Mouse (Mus musculus) MEL (cell line): ENCODE data around the gene Elk4. TPM values are rescaled to one million over a fixed set of nuclear protein-coding genes. Genes with fewer than 3 reads are reported as not detected.

ENCODE experiments used
- DNase-seq: peaks from one replicate; pipeline ENCODE4 v3.0.0; 2011; ENCODE audit warnings: low read depth, low spot score
- H3K27ac ChIP-seq: 2 replicates; pipeline ENCODE4 v1.5.1; 2012; ENCODE audit warnings: low read depth, mild to moderate bottlenecking, control low read depth, low read length, moderate library complexity; ENCODE audit not compliant: control insufficient read depth
- H3K27me3 ChIP-seq, 2 experiments: fragments of 150-350 bp in 1 of 2; sonication (generic) in 1 of 2; 2 replicates each; pipeline ENCODE4 v1.6.1; 2012; ENCODE audit warnings: low read length in 2 of 2, mild to moderate bottlenecking in 2 of 2, improper control_type of control experiment in 1 of 2, moderate library complexity in 1 of 2; ENCODE audit not compliant: insufficient read depth in 2 of 2, control insufficient read depth in 1 of 2
- H3K36me3 ChIP-seq, 2 experiments: 2 replicates each; pipeline ENCODE4 v1.6.1; 2012 to 2014; ENCODE audit warnings: low read length in 2 of 2, improper control_type of control experiment in 1 of 2, inconsistent platforms in 1 of 2, mild to moderate bottlenecking in 1 of 2; ENCODE audit not compliant: insufficient read depth in 2 of 2, control insufficient read depth in 1 of 2
- H3K4me1 ChIP-seq, 2 experiments: fragments of 150-350 bp in 1 of 2; sonication (generic) in 1 of 2; 2 replicates each; pipeline ENCODE4 v1.6.1; 2012; ENCODE audit warnings: low read length in 2 of 2, improper control_type of control experiment in 1 of 2, mild to moderate bottlenecking in 1 of 2; ENCODE audit not compliant: insufficient read depth in 2 of 2, control insufficient read depth in 1 of 2
- H3K4me3 ChIP-seq, 2 experiments: fragments of 150-350 bp in 1 of 2; sonication (generic) in 1 of 2; 2 replicates each; pipeline ENCODE4 v1.5.1; 2012; ENCODE audit warnings: low read depth in 2 of 2, low read length in 2 of 2, mild to moderate bottlenecking in 2 of 2, moderate library complexity in 2 of 2, control low read depth in 1 of 2, improper control_type of control experiment in 1 of 2; ENCODE audit not compliant: control insufficient read depth in 1 of 2, insufficient read depth in 1 of 2
- H3K79me2 ChIP-seq: 2 replicates; pipeline ENCODE4 v1.6.1; 2012; ENCODE audit warnings: mild to moderate bottlenecking, low read length, moderate library complexity; ENCODE audit not compliant: control insufficient read depth, poor library complexity, insufficient read depth
- H3K9ac ChIP-seq: 2 replicates; pipeline ENCODE4 v1.6.1; 2012; ENCODE audit warnings: low read depth, mild to moderate bottlenecking, control low read depth, low read length, moderate library complexity; ENCODE audit not compliant: control insufficient read depth, poor library complexity, severe bottlenecking
- H3K9me3 ChIP-seq: fragments of 150-350 bp; sonication (generic); replicated peaks from 2 replicates; pipeline ENCODE4 v1.6.1; 2012; ENCODE audit warnings: mild to moderate bottlenecking, low read length, improper control_type of control experiment, moderate library complexity; ENCODE audit not compliant: insufficient read depth
- BHLHE40 ChIP-seq: IDR thresholded peaks from 2 replicates; pipeline ENCODE4 v1.6.1; 2012; ENCODE audit warnings: low read depth, mild to moderate bottlenecking, inconsistent platforms, low read length, improper control_type of control experiment, borderline replicate concordance
- CHD1 ChIP-seq: IDR thresholded peaks from 2 replicates; pipeline ENCODE4 v1.6.1; 2012; ENCODE audit warnings: low read depth, mild to moderate bottlenecking, inconsistent platforms, low read length, improper control_type of control experiment
- CHD2 ChIP-seq: IDR thresholded peaks from 2 replicates; pipeline ENCODE4 v1.6.1; 2011; ENCODE audit warnings: low read length, improper control_type of control experiment
- CTCF ChIP-seq, 3 experiments: IDR thresholded peaks in 2 of 3; conservative IDR thresholded peaks in 1 of 3; 2 replicates each; pipeline ENCODE4 v1.5.1; 2011 to 2012; ENCODE audit warnings: low read length in 3 of 3, low read depth in 2 of 3, mild to moderate bottlenecking in 2 of 3, improper control_type of control experiment in 1 of 3, inconsistent platforms in 1 of 3, mixed read lengths in 1 of 3, moderate library complexity in 1 of 3; ENCODE audit not compliant: control insufficient read depth in 1 of 3, insufficient read depth in 1 of 3, poor library complexity in 1 of 3, severe bottlenecking in 1 of 3
- E2F4 ChIP-seq: IDR thresholded peaks from 2 replicates; pipeline ENCODE4 v1.6.1; 2011; ENCODE audit warnings: low read depth, low read length, improper control_type of control experiment, borderline replicate concordance
- ELF1 ChIP-seq: IDR thresholded peaks from 2 replicates; pipeline ENCODE4 v1.6.1; 2014; ENCODE audit warnings: low read depth, mild to moderate bottlenecking, inconsistent platforms, low read length, improper control_type of control experiment, moderate library complexity
- EP300 ChIP-seq, 2 experiments: IDR thresholded peaks; 2 replicates each; pipeline ENCODE4 v1.6.1; 2011; ENCODE audit warnings: improper control_type of control experiment in 2 of 2, low read length in 2 of 2, low read depth in 1 of 2, mild to moderate bottlenecking in 1 of 2
- ETS1 ChIP-seq: IDR thresholded peaks from 2 replicates; pipeline ENCODE4 v1.6.1; 2012; ENCODE audit warnings: low read depth, mild to moderate bottlenecking, inconsistent platforms, low read length, improper control_type of control experiment, moderate library complexity
- GABPA ChIP-seq: IDR thresholded peaks from 2 replicates; pipeline ENCODE4 v1.6.1; 2012; ENCODE audit warnings: low read depth, mild to moderate bottlenecking, inconsistent platforms, low read length, improper control_type of control experiment, moderate library complexity
- GATA1 ChIP-seq: IDR thresholded peaks from 2 replicates; pipeline ENCODE4 v1.6.1; 2011; ENCODE audit warnings: low read depth, low read length, improper control_type of control experiment
- HCFC1 ChIP-seq: IDR thresholded peaks from 2 replicates; pipeline ENCODE4 v1.6.1; 2012; ENCODE audit warnings: low read depth, mild to moderate bottlenecking, inconsistent platforms, low read length, improper control_type of control experiment, moderate library complexity
- JUND ChIP-seq: IDR thresholded peaks from 2 replicates; pipeline ENCODE4 v1.6.1; 2011; ENCODE audit warnings: low read depth, mild to moderate bottlenecking, improper control_type of control experiment, low read length
- MAFK ChIP-seq: IDR thresholded peaks from 2 replicates; pipeline ENCODE4 v1.6.1; 2011; ENCODE audit warnings: low read depth, mild to moderate bottlenecking, low read length, improper control_type of control experiment, borderline replicate concordance
- MAX ChIP-seq: IDR thresholded peaks from 2 replicates; pipeline ENCODE4 v1.6.1; 2011; ENCODE audit warnings: low read length, improper control_type of control experiment
- MAZ ChIP-seq: IDR thresholded peaks from 2 replicates; pipeline ENCODE4 v1.6.1; 2012; ENCODE audit warnings: low read depth, mild to moderate bottlenecking, inconsistent platforms, low read length, improper control_type of control experiment
- MEF2A ChIP-seq: IDR thresholded peaks from 2 replicates; pipeline ENCODE4 v1.6.1; 2014; ENCODE audit warnings: low read depth, mild to moderate bottlenecking, inconsistent platforms, low read length, improper control_type of control experiment; ENCODE audit not compliant: poor library complexity, insufficient replicate concordance, severe bottlenecking; ENCODE audit errors: extremely low read depth
- MXI1 ChIP-seq: IDR thresholded peaks from 2 replicates; pipeline ENCODE4 v1.6.1; 2011; ENCODE audit warnings: mild to moderate bottlenecking, low read depth, low read length, improper control_type of control experiment
- MYB ChIP-seq: IDR thresholded peaks from 2 replicates; pipeline ENCODE4 v1.6.1; 2011; ENCODE audit warnings: mild to moderate bottlenecking, low read depth, low read length, improper control_type of control experiment
- MYC ChIP-seq: IDR thresholded peaks from 2 replicates; pipeline ENCODE4 v1.6.1; 2011; ENCODE audit warnings: low read depth, mild to moderate bottlenecking, low read length, improper control_type of control experiment, moderate library complexity
- NELFE ChIP-seq: IDR thresholded peaks from 2 replicates; pipeline ENCODE4 v1.6.1; 2011; ENCODE audit warnings: low read depth, low read length, improper control_type of control experiment
- NRF1 ChIP-seq: IDR thresholded peaks from 2 replicates; pipeline ENCODE4 v1.6.1; 2014; ENCODE audit warnings: low read depth, mild to moderate bottlenecking, inconsistent platforms, low read length, improper control_type of control experiment, moderate library complexity; ENCODE audit not compliant: poor library complexity, insufficient read depth, severe bottlenecking
- POLR2A ChIP-seq, 2 experiments: IDR thresholded peaks; 2 replicates each; pipeline ENCODE4 v1.6.1; 2011 to 2012; ENCODE audit warnings: low read length in 2 of 2, mild to moderate bottlenecking in 2 of 2, control low read depth in 1 of 2, improper control_type of control experiment in 1 of 2, low read depth in 1 of 2, moderate library complexity in 1 of 2; ENCODE audit not compliant: control insufficient read depth in 1 of 2, insufficient read depth in 1 of 2, poor library complexity in 1 of 2
- POLR2AphosphoS2 ChIP-seq: IDR thresholded peaks from 2 replicates; pipeline ENCODE4 v1.6.1; 2011; ENCODE audit warnings: low read length, improper control_type of control experiment
- POLR2AphosphoS5 ChIP-seq: IDR thresholded peaks from 2 replicates; pipeline ENCODE4 v1.6.1; 2012; ENCODE audit warnings: low read depth, borderline replicate concordance, mild to moderate bottlenecking, inconsistent platforms, low read length, moderate library complexity, mixed read lengths
- RAD21 ChIP-seq: IDR thresholded peaks from 2 replicates; pipeline ENCODE4 v1.6.1; 2011; ENCODE audit warnings: mild to moderate bottlenecking, low read depth, low read length, improper control_type of control experiment
- RCOR1 ChIP-seq: IDR thresholded peaks from 2 replicates; pipeline ENCODE4 v1.6.1; 2012; ENCODE audit warnings: low read depth, mild to moderate bottlenecking, inconsistent platforms, low read length, improper control_type of control experiment
- SIN3A ChIP-seq: IDR thresholded peaks from 2 replicates; pipeline ENCODE4 v1.6.1; 2012; ENCODE audit warnings: low read length, improper control_type of control experiment, inconsistent platforms
- SMC3 ChIP-seq: IDR thresholded peaks from 2 replicates; pipeline ENCODE4 v1.6.1; 2011; ENCODE audit warnings: low read depth, low read length, improper control_type of control experiment
- TAL1 ChIP-seq: IDR thresholded peaks from 2 replicates; pipeline ENCODE4 v1.6.1; 2012; ENCODE audit warnings: mild to moderate bottlenecking, inconsistent platforms, low read length, moderate library complexity, mixed read lengths
- TBP ChIP-seq: IDR thresholded peaks from 2 replicates; pipeline ENCODE4 v1.8.0; 2011; ENCODE audit warnings: low read depth, low read length, improper control_type of control experiment
- TCF12 ChIP-seq: IDR thresholded peaks from 2 replicates; pipeline ENCODE4 v1.6.1; 2014; ENCODE audit warnings: low read depth, mild to moderate bottlenecking, inconsistent platforms, low read length, improper control_type of control experiment, moderate library complexity
- UBTF ChIP-seq: IDR thresholded peaks from 2 replicates; pipeline ENCODE4 v1.6.1; 2012; ENCODE audit warnings: low read depth, mild to moderate bottlenecking, inconsistent platforms, low read length, improper control_type of control experiment, moderate library complexity, borderline replicate concordance; ENCODE audit not compliant: insufficient read depth
- USF1 ChIP-seq: IDR thresholded peaks from 2 replicates; pipeline ENCODE4 v1.6.1; 2014; ENCODE audit warnings: low read depth, mild to moderate bottlenecking, inconsistent platforms, low read length, improper control_type of control experiment, moderate library complexity
- USF2 ChIP-seq, 2 experiments: IDR thresholded peaks; 2 replicates each; pipeline ENCODE4 v1.6.1; 2011 to 2012; ENCODE audit warnings: improper control_type of control experiment in 2 of 2, low read length in 2 of 2, borderline replicate concordance in 1 of 2, inconsistent platforms in 1 of 2, low read depth in 1 of 2, mild to moderate bottlenecking in 1 of 2; ENCODE audit not compliant: insufficient read depth in 1 of 2
- ZC3H11A ChIP-seq: IDR thresholded peaks from 2 replicates; pipeline ENCODE4 v1.6.1; 2012; ENCODE audit warnings: low read depth, mild to moderate bottlenecking, inconsistent platforms, low read length, improper control_type of control experiment
- ZKSCAN1 ChIP-seq: IDR thresholded peaks from 2 replicates; pipeline ENCODE4 v1.6.1; 2012; ENCODE audit warnings: low read depth, mild to moderate bottlenecking, inconsistent platforms, low read length, improper control_type of control experiment, moderate library complexity
- ZMIZ1 ChIP-seq: IDR thresholded peaks from 2 replicates; pipeline ENCODE4 v1.6.1; 2012; ENCODE audit warnings: low read depth, mild to moderate bottlenecking, inconsistent platforms, low read length, improper control_type of control experiment, moderate library complexity
- ZNF384 ChIP-seq: IDR thresholded peaks from 2 replicates; pipeline ENCODE4 v1.6.1; 2012; ENCODE audit warnings: low read depth, mild to moderate bottlenecking, inconsistent platforms, low read length, improper control_type of control experiment
- polyA plus RNA-seq, 2 experiments: library from polyadenylated mRNA; stranded (reverse) in 1 of 2; unstranded in 1 of 2; fragments of >175 nt in 1 of 2; fragments of >200 nt in 1 of 2; gene quantifications; 2 replicates each; pipeline versions ENCODE4 v1.2.1 to v1.2.4; 2012; ENCODE audit warnings: low replicate concordance in 2 of 2, low read depth in 1 of 2; ENCODE audit not compliant: insufficient read length in 2 of 2, insufficient read depth in 1 of 2, missing spikeins in 1 of 2
- total RNA-seq: library from RNA; depleted of rRNA; stranded (reverse); fragments of 300-350 nt; gene quantifications from 2 replicates; pipeline ENCODE4 v1.2.3, GENCODE M21; 2012

Gene Elk4
- total and polyA plus RNA-seq, 3 experiments: 19.4 to 191 (median 20.3) TPM

DNA sequence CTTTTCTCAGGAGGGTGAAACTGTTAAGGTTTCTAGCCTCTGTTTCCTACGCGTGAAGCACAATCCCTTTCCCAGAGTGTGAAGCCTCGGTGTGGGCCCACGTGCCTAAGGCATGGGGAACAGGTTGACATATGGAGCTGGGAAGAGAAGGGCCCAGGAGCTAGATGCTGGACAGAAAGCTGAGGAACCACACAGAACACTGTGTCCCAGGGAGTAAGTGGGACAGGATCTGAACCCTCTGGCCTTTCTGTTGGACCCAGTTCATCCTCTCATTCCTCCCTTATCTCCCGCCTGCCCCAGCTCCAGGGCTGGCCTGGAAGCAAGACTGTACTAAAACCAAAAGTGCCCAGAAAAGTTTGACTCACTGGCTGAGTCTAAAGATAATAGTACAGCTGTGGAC, 43.3 kb upstream of the Elk4 start:
- 0 out of 2 replicates have a peak, but pooled peaks have one; percentile 28 for TF ChIP-seq TCF12
- TF ChIP-seq NRF1: no peak
- peak; percentile 60; the same call in 1 of the 2 replicates for TF ChIP-seq MAX
- 0 out of 2 replicates have a peak, but pooled peaks have one; percentile 12 for TF ChIP-seq USF1
- TF ChIP-seq TAL1: no peak
- no peak for TF ChIP-seq SMC3
- no peak for TF ChIP-seq ZC3H11A
- no peak for TF ChIP-seq GABPA
- no peak for TF ChIP-seq TBP
- no peak for TF ChIP-seq MAZ
- no peak for TF ChIP-seq SIN3A
- no peak for TF ChIP-seq ELF1
- TF ChIP-seq JUND: no peak
- no peak for TF ChIP-seq BHLHE40
- TF ChIP-seq UBTF: no peak
- no peak for TF ChIP-seq CHD2
- no peak for TF ChIP-seq POLR2A (IDR thresholded peaks at IDR 0.05; ENCODE audit: control insufficient read depth in 1 of 2, insufficient read depth in 1 of 2, low read depth in 1 of 2, low read length in 2 of 2, poor library complexity in 1 of 2)
- peak; percentile 41; the same call in 1 of the 2 replicates for TF ChIP-seq ETS1
- TF ChIP-seq RCOR1: no peak
- no peak for TF ChIP-seq MYB
- TF ChIP-seq POLR2AphosphoS2: no peak
- TF ChIP-seq ZKSCAN1: no peak
- peak in 1 of 2 experiments; percentile 31; a peak in 1 of 4 replicates for TF ChIP-seq EP300 (IDR thresholded peaks at IDR 0.05; ENCODE audit: low read depth in 1 of 2, low read length in 2 of 2)
- no peak for TF ChIP-seq HCFC1
- TF ChIP-seq NELFE: no peak
- TF ChIP-seq E2F4: no peak
- no peak for TF ChIP-seq POLR2AphosphoS5
- TF ChIP-seq ZNF384: no peak
- no peak; the same call in 1 of the 2 replicates for TF ChIP-seq CHD1
- no peak for TF ChIP-seq RAD21
- TF ChIP-seq ZMIZ1: no peak
- TF ChIP-seq MEF2A: no peak
- no peak for TF ChIP-seq MYC
- TF ChIP-seq USF2 (IDR thresholded peaks at IDR 0.05; ENCODE audit: borderline replicate concordance in 1 of 2, insufficient read depth in 1 of 2, low read depth in 1 of 2, low read length in 2 of 2): no peak
- no peak for TF ChIP-seq CTCF (IDR thresholded peaks at IDR 0.05 in 2 of 3, conservative IDR thresholded peaks at IDR 0.05 in 1 of 3; ENCODE audit: control insufficient read depth in 1 of 3, insufficient read depth in 1 of 3, low read depth in 2 of 3, low read length in 3 of 3, poor library complexity in 1 of 3, severe bottlenecking in 1 of 3)
- peak; percentile 37; the same call in 1 of the 2 replicates for TF ChIP-seq GATA1
- no peak; the same call in 1 of the 2 replicates for TF ChIP-seq MXI1
- TF ChIP-seq MAFK: no peak

More for the DNA sequence above, 43.3 kb upstream of the Elk4 start:
- H3K79me2 ChIP-seq: peaks cover 58% of the 10 kb centered on the region
- peak overlapping the region; percentile 76 for H3K27ac ChIP-seq
- H3K9ac ChIP-seq: peak overlapping the region; percentile 74
- peak overlapping the region; percentile 69 to 93 for H3K4me3 ChIP-seq
- H3K9me3 ChIP-seq: no peaks in the 10 kb centered on the region
- no peaks in the 10 kb centered on the region for H3K27me3 ChIP-seq
- DNase-seq: no peak
- H3K36me3 ChIP-seq: peaks cover under 1 to 36% of the 10 kb centered on the region in 2 experiments; a peak in 3 of 4 replicates
- peaks cover 24 to 25% of the 10 kb centered on the region in 2 experiments for H3K4me1 ChIP-seq
